ENCODE assay signal across 9 mouse cellular contexts in the genomic region with DNA sequence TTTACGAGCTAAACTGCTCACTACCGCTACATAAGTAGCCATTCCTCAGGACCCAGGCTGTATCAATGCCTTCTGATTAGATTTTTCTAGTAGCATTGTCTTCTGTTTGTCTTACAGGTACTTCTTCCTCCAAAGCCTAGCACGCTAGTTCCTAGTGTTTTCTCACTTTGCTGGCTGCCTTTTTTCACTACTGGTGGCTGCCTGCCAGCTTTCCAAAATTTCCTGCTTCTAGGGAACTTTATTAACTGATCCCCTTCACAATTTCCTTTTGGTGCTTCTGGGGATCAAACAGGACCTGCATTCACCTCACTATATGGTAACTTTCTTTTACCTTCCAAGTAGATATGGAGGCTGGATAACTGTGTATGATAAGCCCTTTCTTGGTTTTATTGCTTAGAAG. TPM values are rescaled to one million over a fixed set of nuclear protein-coding genes. Genes with fewer than 3 reads are reported as not detected.
A peak's percentile ranks its signal among the peaks of the same experiment; 100 is the strongest.
DNase-seq lines count a peak whose midpoint lies in the region; ATAC-seq and TF ChIP-seq lines count a peak whose summit lies in the region.
"Had no signal": no experiment of that assay in that cellular context is flagged by ENCODE, and none has a peak within 500 bp of the region (broad histone marks: within the 10 kb centered on the region; RNA-seq: fewer than 3 reads in every experiment).

No protein-coding gene starts in this region.

- WGBS in lung, embryonic 14.5 days = 26% methylated on average over 3 of the region's 3 CpGs
- WGBS in forebrain, embryonic 11.5 days = 75% methylated on average over 3 of the region's 3 CpGs
- WGBS in limb, embryonic 10.5 days = 69% methylated on average over 3 of the region's 3 CpGs
- 53% methylated on average over 3 of the region's 3 CpGs for WGBS in neural tube, embryonic 14.5 days

- peak overlapping the region; percentile 75 for H3K4me2 ChIP-seq in lung, embryonic 14.5 days
- H3K4me2 ChIP-seq in forebrain, embryonic 11.5 days (ENCODE audit: low read depth, low read length, severe bottlenecking) = peak overlapping the region; percentile 89
- peak overlapping the region; percentile 77 for H3K4me2 ChIP-seq in neural tube, embryonic 14.5 days (ENCODE audit: low read depth, low read length)

- H3K9me3 ChIP-seq in lung, embryonic 14.5 days (ENCODE audit: low read depth, low read length) = no peaks in the 10 kb centered on the region
- H3K9me3 ChIP-seq in forebrain, embryonic 11.5 days (ENCODE audit: control insufficient read depth, low read length) = no peaks in the 10 kb centered on the region
- H3K9me3 ChIP-seq in limb, embryonic 10.5 days (replicated peaks) = no peaks in the 10 kb centered on the region
- no peaks in the 10 kb centered on the region for H3K9me3 ChIP-seq in neural tube, embryonic 14.5 days (ENCODE audit: control insufficient read depth, low read length)

- ATAC-seq in lung, embryonic 14.5 days (ENCODE audit: insufficient read depth) = no peak
- no peak for ATAC-seq in forebrain, embryonic 11.5 days (replicated peaks; ENCODE audit: low FRiP score)
- no peak for ATAC-seq in neural tube, embryonic 14.5 days (ENCODE audit: low read depth)

- H3K4me3 ChIP-seq in lung, embryonic 14.5 days (ENCODE audit: low read depth, low read length) = peak overlapping the region; percentile 89
- H3K4me3 ChIP-seq in forebrain, embryonic 11.5 days (ENCODE audit: low read depth, low read length) = peak overlapping the region; percentile 97
- H3K4me3 ChIP-seq in limb, embryonic 10.5 days = peak overlapping the region; percentile 90
- H3K4me3 ChIP-seq in neural tube, embryonic 14.5 days (ENCODE audit: low read depth, low read length) = peak overlapping the region; percentile 76

- intact Hi-C loops in left cerebral cortex, postnatal 36 days (cut with DNase I) = loop anchor here (2.0 to 5.0 kb wide), 2 partner anchors 20 to 57 kb away; no protein-coding TSS in a partner anchor

- H3K27me3 ChIP-seq in lung, embryonic 14.5 days (ENCODE audit: insufficient read depth, low read length) = no peaks in the 10 kb centered on the region
- H3K27me3 ChIP-seq in forebrain, embryonic 11.5 days (ENCODE audit: control insufficient read depth, insufficient read depth, low read length) = no peaks in the 10 kb centered on the region
- no peaks in the 10 kb centered on the region for H3K27me3 ChIP-seq in limb, embryonic 10.5 days (ENCODE audit: low read depth, poor library complexity, severe bottlenecking)
- H3K27me3 ChIP-seq in neural tube, embryonic 14.5 days (ENCODE audit: control insufficient read depth, insufficient read depth, low read length) = no peaks in the 10 kb centered on the region

- DNase-seq in lung, embryonic 14.5 days = peak; percentile 39
- DNase-seq in lung, adult 18-20 months = no peak
- no peak for DNase-seq in forebrain, embryonic 11.5 days (ENCODE audit: low spot score)
- DNase-seq in limb, embryonic 10.5 days (ENCODE audit: low spot score) = no peak
- no peak for DNase-seq in left cerebral cortex, postnatal 36 days (ENCODE audit: low spot score in 2 of 2)
- no peak for DNase-seq in urinary bladder, postnatal 14 days (ENCODE audit: low spot score)
- no peak for DNase-seq in spleen, adult 18-20 months

- 0 out of 2 replicates have a peak, but pooled peaks cover 10% of the 10 kb centered on the region for H3K4me1 ChIP-seq in lung, embryonic 14.5 days (ENCODE audit: insufficient read depth)
- H3K4me1 ChIP-seq in forebrain, embryonic 11.5 days (replicated peaks; ENCODE audit: control insufficient read depth, insufficient read depth, low read length) = peaks cover 11% of the 10 kb centered on the region
- peaks cover 27% of the 10 kb centered on the region for H3K4me1 ChIP-seq in limb, embryonic 10.5 days
- H3K4me1 ChIP-seq in neural tube, embryonic 14.5 days (ENCODE audit: control insufficient read depth, insufficient read depth, low read length) = peaks cover 20% of the 10 kb centered on the region

- TF ChIP-seq CTCF in lung, embryonic 14.5 days (IDR thresholded peaks at IDR 0.05; ENCODE audit: low read depth) = no peak

- no peak overlapping the region; the same call in 1 of the 2 replicates for H3K27ac ChIP-seq in lung, embryonic 14.5 days (ENCODE audit: low read depth)
- H3K27ac ChIP-seq in forebrain, embryonic 11.5 days (ENCODE audit: low read depth, low read length) = no peak overlapping the region
- 0 out of 2 replicates have a peak overlapping the region, but pooled peaks have one; percentile 94 for H3K27ac ChIP-seq in limb, embryonic 10.5 days
- no peak overlapping the region for H3K27ac ChIP-seq in neural tube, embryonic 14.5 days (ENCODE audit: low read depth, low read length)

- H3K36me3 ChIP-seq in lung, embryonic 14.5 days (ENCODE audit: insufficient read depth) = peaks cover 59% of the 10 kb centered on the region
- peaks cover 2% of the 10 kb centered on the region; the same call in 1 of the 2 replicates for H3K36me3 ChIP-seq in forebrain, embryonic 11.5 days (ENCODE audit: control insufficient read depth, insufficient read depth, low read length)
- H3K36me3 ChIP-seq in limb, embryonic 10.5 days = peaks cover 72% of the 10 kb centered on the region
- H3K36me3 ChIP-seq in neural tube, embryonic 14.5 days (ENCODE audit: control insufficient read depth, insufficient read depth, low read length) = peaks cover 17% of the 10 kb centered on the region

- H3K9ac ChIP-seq in lung, embryonic 14.5 days = peak overlapping the region; percentile 96
- peak overlapping the region; percentile 79 for H3K9ac ChIP-seq in forebrain, embryonic 11.5 days (ENCODE audit: low read length)
- peak overlapping the region; percentile 46; the same call in 1 of the 2 replicates for H3K9ac ChIP-seq in neural tube, embryonic 14.5 days (replicated peaks; ENCODE audit: low read depth, low read length)

RNA-seq across cellular contexts. Expression of gene Ganab, which starts 1.2 kb away (rescaled TPM):
- polyA plus RNA-seq in lung, embryonic 14.5 days (2014; fragmentation: Nextera tagmentation; extraction: Ambion mirVana) = 112 and 121 TPM in 2 replicates
- polyA plus RNA-seq in forebrain, embryonic 11.5 days (2014; fragmentation: Nextera tagmentation; extraction: Ambion mirVana) = 119 and 120 TPM in 2 replicates
- 117 and 129 TPM in 2 replicates for polyA plus RNA-seq in limb, embryonic 10.5 days (2016; fragmentation: Nextera tagmentation; extraction: Ambion mirVana)
- polyA plus RNA-seq in neural tube, embryonic 14.5 days (2014; fragmentation: Nextera tagmentation; extraction: Ambion mirVana) = 69.9 and 92.2 TPM in 2 replicates
- 100 to 1,000 TPM in 1 of 2 experiments, 10 to 100 TPM in 1; 95.3 to 102 TPM for total RNA-seq in left cerebral cortex, postnatal 36 days (2021)

RNA-seq across cellular contexts. Expression of gene Ints5, which starts 6.3 kb away (rescaled TPM):
- polyA plus RNA-seq in lung, embryonic 14.5 days (2014; fragmentation: Nextera tagmentation; extraction: Ambion mirVana) = 43.1 and 46.5 TPM in 2 replicates
- 47.7 and 50.9 TPM in 2 replicates for polyA plus RNA-seq in forebrain, embryonic 11.5 days (2014; fragmentation: Nextera tagmentation; extraction: Ambion mirVana)
- 59.2 and 61.9 TPM in 2 replicates for polyA plus RNA-seq in limb, embryonic 10.5 days (2016; fragmentation: Nextera tagmentation; extraction: Ambion mirVana)
- polyA plus RNA-seq in neural tube, embryonic 14.5 days (2014; fragmentation: Nextera tagmentation; extraction: Ambion mirVana) = 22.0 and 30.3 TPM in 2 replicates
- 10 to 100 TPM; 22.4 to 25.3 TPM for total RNA-seq in left cerebral cortex, postnatal 36 days (2021)

RNA-seq across cellular contexts. Expression of gene Gm49416, which starts 10.4 kb away (rescaled TPM):
- 0.37 TPM in 1 of 2 replicates, not detected in the other for polyA plus RNA-seq in lung, embryonic 14.5 days (2014; fragmentation: Nextera tagmentation; extraction: Ambion mirVana)
- not detected in 2 replicates for polyA plus RNA-seq in forebrain, embryonic 11.5 days (2014; fragmentation: Nextera tagmentation; extraction: Ambion mirVana)
- polyA plus RNA-seq in limb, embryonic 10.5 days (2016; fragmentation: Nextera tagmentation; extraction: Ambion mirVana) = 0.45 TPM in 1 of 2 replicates, not detected in the other
- 0.39 TPM in 1 of 2 replicates, not detected in the other for polyA plus RNA-seq in neural tube, embryonic 14.5 days (2014; fragmentation: Nextera tagmentation; extraction: Ambion mirVana)
- 1 to 10 TPM in 1 of 2 experiments, not detected in 1; 7.6 TPM for total RNA-seq in left cerebral cortex, postnatal 36 days (2021)

RNA-seq across cellular contexts. Expression of gene 1810009A15Rik, which starts 10.4 kb away (rescaled TPM):
- 92.0 and 93.3 TPM in 2 replicates for polyA plus RNA-seq in lung, embryonic 14.5 days (2014; fragmentation: Nextera tagmentation; extraction: Ambion mirVana)
- polyA plus RNA-seq in forebrain, embryonic 11.5 days (2014; fragmentation: Nextera tagmentation; extraction: Ambion mirVana) = 124 and 131 TPM in 2 replicates
- polyA plus RNA-seq in limb, embryonic 10.5 days (2016; fragmentation: Nextera tagmentation; extraction: Ambion mirVana) = 151 and 188 TPM in 2 replicates
- 39.0 and 48.9 TPM in 2 replicates for polyA plus RNA-seq in neural tube, embryonic 14.5 days (2014; fragmentation: Nextera tagmentation; extraction: Ambion mirVana)
- total RNA-seq in left cerebral cortex, postnatal 36 days (2021) = 10 to 100 TPM; 21.6 to 26.6 TPM

RNA-seq across cellular contexts. Expression of gene Gm49403, which starts 15.3 kb away (rescaled TPM):
- polyA plus RNA-seq in lung, embryonic 14.5 days (2014; fragmentation: Nextera tagmentation; extraction: Ambion mirVana) = not detected in 2 replicates
- not detected in 2 replicates for polyA plus RNA-seq in forebrain, embryonic 11.5 days (2014; fragmentation: Nextera tagmentation; extraction: Ambion mirVana)
- polyA plus RNA-seq in limb, embryonic 10.5 days (2016; fragmentation: Nextera tagmentation; extraction: Ambion mirVana) = not detected in 2 replicates
- not detected in 2 replicates for polyA plus RNA-seq in neural tube, embryonic 14.5 days (2014; fragmentation: Nextera tagmentation; extraction: Ambion mirVana)
- not detected for total RNA-seq in left cerebral cortex, postnatal 36 days (2021)
- total RNA-seq: gastrocnemius, adult 8-10 months had no signal

Comparison
In these comparisons a context has a peak if more than half of its experiments do, and no peak if none do; other contexts are left out.
1. H3K9ac ChIP-seq: peak in every context shown above with its lines; median percentile 96 in lung, embryonic 14.5 days; 79 in forebrain, embryonic 11.5 days; 46 in neural tube, embryonic 14.5 days.